Mouse (Mus musculus): ENCODE data around the gene Ptpre.

Gene Ptpre

DNA sequence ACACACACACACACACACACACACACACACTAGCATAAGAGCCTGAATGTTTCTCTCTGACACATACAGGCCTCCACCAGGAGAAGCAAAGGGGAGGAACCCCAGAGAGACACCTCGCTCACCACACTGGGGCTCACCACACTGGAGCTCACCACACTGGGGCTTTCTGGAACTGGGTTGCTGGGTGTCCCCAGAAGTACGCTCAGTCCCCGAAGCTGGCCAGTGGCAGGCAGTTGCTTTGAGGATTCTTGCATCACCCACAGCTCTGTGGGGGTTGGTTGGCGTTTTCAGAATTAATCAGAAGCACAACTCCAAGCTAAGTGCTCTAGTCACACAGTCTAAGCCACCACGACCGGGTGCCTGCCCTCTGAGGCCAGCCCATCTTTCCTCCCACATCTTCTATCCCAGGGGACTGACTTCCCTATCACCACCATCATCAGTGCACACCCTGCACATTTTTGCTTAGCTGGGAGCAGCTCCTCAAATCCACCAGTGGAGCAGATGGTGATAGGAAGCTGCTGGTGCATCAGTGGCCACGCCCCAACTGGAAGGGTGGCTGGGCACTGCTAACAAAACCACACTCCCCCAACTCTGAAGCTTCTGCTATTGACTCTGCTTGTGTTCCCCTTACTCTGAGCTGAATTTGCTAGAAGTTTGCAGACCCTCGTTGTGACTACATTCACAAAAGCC is 51.5 kb downstream of the Ptpre start:
- Histone ChIP-seq H3K36me3 (ENCODE audit: insufficient read depth, low read length) (no peaks in the 10 kb centered on the region), H3K4me3 (replicated peaks; ENCODE audit: low read length) (no peak overlapping the region), H3K4me1 (replicated peaks; ENCODE audit: low read depth, low read length) (peaks cover 15% of the 10 kb centered on the region), H3K9me3 (ENCODE audit: low read length) (no peaks in the 10 kb centered on the region), H3K27me3 (ENCODE audit: insufficient read depth, low read length) (peaks cover 6% of the 10 kb centered on the region; the same call in 1 of the 2 replicates)
- no peak for TF ChIP-seq CTCF (conservative IDR thresholded peaks at IDR 0.05; ENCODE audit: low read length)
- no peak for TF ChIP-seq POU5F1 (IDR thresholded peaks at IDR 0.05; ENCODE audit: borderline replicate concordance, low read length)
- TF ChIP-seq NANOG (IDR thresholded peaks at IDR 0.05; ENCODE audit: borderline replicate concordance, low read length) = no peak

DNA sequence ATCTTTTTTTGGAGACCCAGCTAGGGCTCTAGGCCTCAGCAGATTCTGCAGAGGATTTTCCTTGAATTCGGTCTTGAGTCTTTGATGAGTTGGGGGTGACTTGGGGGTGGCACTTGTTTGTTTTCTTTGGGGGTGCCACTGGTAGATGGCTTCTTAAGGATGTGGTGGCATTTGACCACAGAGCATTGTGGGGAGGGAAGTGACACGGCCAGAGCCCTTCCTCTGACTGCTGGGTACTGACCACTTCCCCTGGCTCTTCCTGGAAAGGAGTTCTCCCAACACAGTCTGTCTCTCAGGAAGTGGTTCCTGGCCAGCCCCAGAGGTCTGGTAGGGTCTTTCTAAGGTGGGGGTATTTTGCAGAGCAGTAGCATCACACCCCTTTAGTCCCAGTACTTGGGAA is 54.2 kb downstream of the Ptpre start:
- no peak for TF ChIP-seq NANOG (IDR thresholded peaks at IDR 0.05; ENCODE audit: borderline replicate concordance, low read length)
- no peak for TF ChIP-seq CTCF (conservative IDR thresholded peaks at IDR 0.05; ENCODE audit: low read length)
- TF ChIP-seq POU5F1 (IDR thresholded peaks at IDR 0.05; ENCODE audit: borderline replicate concordance, low read length) = no peak

DNA sequence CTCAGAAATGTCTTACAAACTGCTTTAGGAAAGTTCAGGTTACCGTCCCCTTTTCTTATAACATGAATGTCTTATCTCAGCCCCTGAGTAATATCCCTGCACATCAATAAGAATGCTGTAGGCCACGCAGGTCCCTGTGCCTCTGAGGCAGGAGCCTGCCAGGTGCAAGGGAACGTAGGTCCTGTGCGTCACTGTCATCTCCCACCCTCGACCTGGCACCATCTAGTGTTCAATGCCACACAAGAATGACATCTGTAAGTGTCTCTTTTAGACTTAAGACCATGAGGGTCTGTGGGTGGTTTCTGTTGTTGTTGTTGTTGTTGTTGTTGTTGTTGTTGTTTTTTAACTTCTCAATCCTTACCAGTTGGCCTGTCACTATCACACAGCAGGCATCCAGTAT is 56.0 kb downstream of the Ptpre start:
- TF ChIP-seq POU5F1 (IDR thresholded peaks at IDR 0.05; ENCODE audit: borderline replicate concordance, low read length) (no peak), NANOG (IDR thresholded peaks at IDR 0.05; ENCODE audit: borderline replicate concordance, low read length) (no peak), CTCF (conservative IDR thresholded peaks at IDR 0.05; ENCODE audit: low read length) (no peak)
- Histone ChIP-seq H3K27me3 (ENCODE audit: insufficient read depth, low read length) (peaks cover 27% of the 10 kb centered on the region), H3K4me1 (replicated peaks; ENCODE audit: low read depth, low read length) (peaks cover 26% of the 10 kb centered on the region), H3K36me3 (ENCODE audit: insufficient read depth, low read length) (no peaks in the 10 kb centered on the region), H3K9me3 (ENCODE audit: low read length) (no peaks in the 10 kb centered on the region), H3K4me3 (replicated peaks; ENCODE audit: low read length) (no peak overlapping the region)

More for the DNA sequence above, 54.2 kb downstream of the Ptpre start:
- H3K9me3 ChIP-seq (ENCODE audit: low read length) = no peaks in the 10 kb centered on the region
- peaks cover 12% of the 10 kb centered on the region for H3K27me3 ChIP-seq (ENCODE audit: insufficient read depth, low read length)
- no peaks in the 10 kb centered on the region for H3K36me3 ChIP-seq (ENCODE audit: insufficient read depth, low read length)
- peaks cover 19% of the 10 kb centered on the region for H3K4me1 ChIP-seq (replicated peaks; ENCODE audit: low read depth, low read length)
- H3K4me3 ChIP-seq (replicated peaks; ENCODE audit: low read length) = no peak overlapping the region

DNA sequence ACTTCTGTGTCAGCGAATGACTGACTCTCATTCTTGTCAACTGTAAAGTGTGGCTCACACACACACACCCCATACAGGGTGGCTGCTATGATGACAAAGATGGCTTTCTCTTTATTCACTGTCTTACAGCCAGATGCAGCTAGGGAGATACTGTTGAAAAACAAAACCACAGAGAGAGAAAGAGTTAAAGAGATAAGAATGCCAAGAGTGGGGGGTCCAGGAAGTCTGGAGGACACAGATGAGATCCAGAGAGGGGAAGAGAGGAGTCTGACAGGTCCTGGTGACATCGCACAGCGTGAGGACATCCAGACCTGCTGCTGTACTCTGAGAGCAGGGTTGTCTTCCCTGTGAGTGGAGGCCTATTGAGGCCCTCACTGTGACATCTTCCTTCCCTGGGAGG is 56.5 kb downstream of the Ptpre start:
- H3K27me3 ChIP-seq (ENCODE audit: insufficient read depth, low read length) = peaks cover 31% of the 10 kb centered on the region
- TF ChIP-seq POU5F1 (IDR thresholded peaks at IDR 0.05; ENCODE audit: borderline replicate concordance, low read length) = no peak
- no peak for TF ChIP-seq CTCF (conservative IDR thresholded peaks at IDR 0.05; ENCODE audit: low read length)
- TF ChIP-seq NANOG (IDR thresholded peaks at IDR 0.05; ENCODE audit: borderline replicate concordance, low read length) = no peak
- H3K4me3 ChIP-seq (replicated peaks; ENCODE audit: low read length) = no peak overlapping the region
- no peaks in the 10 kb centered on the region for H3K9me3 ChIP-seq (ENCODE audit: low read length)
- H3K36me3 ChIP-seq (ENCODE audit: insufficient read depth, low read length) = no peaks in the 10 kb centered on the region
- peaks cover 28% of the 10 kb centered on the region for H3K4me1 ChIP-seq (replicated peaks; ENCODE audit: low read depth, low read length)

DNA sequence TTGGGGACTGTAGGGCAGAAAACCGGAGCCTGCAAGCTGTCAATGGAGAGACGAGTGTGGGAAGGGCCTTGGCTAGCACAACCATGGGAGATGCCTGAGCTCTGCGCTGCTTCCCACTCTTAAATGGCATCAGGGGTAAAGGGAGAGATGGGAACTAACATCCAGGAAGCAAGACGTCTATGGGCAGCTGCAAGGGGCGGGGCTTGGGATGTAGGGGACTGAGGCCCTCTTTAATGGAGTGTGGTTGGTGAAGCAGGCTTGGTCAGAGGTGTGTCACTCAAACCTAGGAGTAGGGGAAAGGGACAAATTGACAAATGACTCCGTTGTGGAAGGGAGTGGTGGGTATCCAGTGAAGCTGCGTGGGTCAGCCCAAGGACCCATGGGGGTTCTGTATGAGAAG is 57.4 kb downstream of the Ptpre start:
- no peak for TF ChIP-seq CTCF (conservative IDR thresholded peaks at IDR 0.05; ENCODE audit: low read length)
- no peak for TF ChIP-seq POU5F1 (IDR thresholded peaks at IDR 0.05; ENCODE audit: borderline replicate concordance, low read length)
- TF ChIP-seq NANOG (IDR thresholded peaks at IDR 0.05; ENCODE audit: borderline replicate concordance, low read length) = no peak
- Histone ChIP-seq H3K9me3 (ENCODE audit: low read length) (no peaks in the 10 kb centered on the region), H3K4me3 (replicated peaks; ENCODE audit: low read length) (no peak overlapping the region), H3K36me3 (ENCODE audit: insufficient read depth, low read length) (no peaks in the 10 kb centered on the region), H3K4me1 (replicated peaks; ENCODE audit: low read depth, low read length) (peaks cover 28% of the 10 kb centered on the region), H3K27me3 (ENCODE audit: insufficient read depth, low read length) (peaks cover 31% of the 10 kb centered on the region)

DNA sequence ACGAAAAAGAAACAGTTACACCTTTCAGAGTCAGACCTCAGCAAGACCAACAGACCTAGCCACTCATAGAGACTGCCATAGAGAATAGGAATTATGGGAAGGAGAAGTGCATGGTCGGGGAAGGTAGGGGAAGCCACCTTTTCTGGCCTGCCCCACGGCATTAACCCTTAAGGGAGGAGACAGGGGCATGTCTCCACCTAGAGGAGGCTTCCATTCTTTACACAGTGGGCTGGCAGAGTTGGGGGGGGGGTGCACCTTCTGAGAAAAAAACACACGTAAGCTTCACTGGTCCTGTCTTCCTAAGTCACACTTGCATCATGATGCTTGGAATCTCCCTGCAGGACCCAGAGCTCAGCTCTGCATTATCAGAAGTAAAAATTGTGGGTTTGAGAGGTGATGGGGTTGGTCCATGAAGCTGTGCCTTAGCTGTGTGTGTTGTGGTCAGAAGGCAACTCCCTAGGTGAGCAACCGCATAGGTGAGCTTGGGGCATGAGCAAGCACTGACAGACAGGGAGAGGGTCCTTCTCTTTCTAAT is 58.4 kb downstream of the Ptpre start:
- H3K4me1 ChIP-seq (replicated peaks; ENCODE audit: low read depth, low read length) = peaks cover 28% of the 10 kb centered on the region
- H3K9me3 ChIP-seq (ENCODE audit: low read length) = no peaks in the 10 kb centered on the region
- peaks cover 31% of the 10 kb centered on the region for H3K27me3 ChIP-seq (ENCODE audit: insufficient read depth, low read length)
- no peak overlapping the region for H3K4me3 ChIP-seq (replicated peaks; ENCODE audit: low read length)
- TF ChIP-seq CTCF (conservative IDR thresholded peaks at IDR 0.05; ENCODE audit: low read length) = no peak
- TF ChIP-seq POU5F1 (IDR thresholded peaks at IDR 0.05; ENCODE audit: borderline replicate concordance, low read length) = no peak
- TF ChIP-seq NANOG (IDR thresholded peaks at IDR 0.05; ENCODE audit: borderline replicate concordance, low read length) = no peak
- no peaks in the 10 kb centered on the region for H3K36me3 ChIP-seq (ENCODE audit: insufficient read depth, low read length)

DNA sequence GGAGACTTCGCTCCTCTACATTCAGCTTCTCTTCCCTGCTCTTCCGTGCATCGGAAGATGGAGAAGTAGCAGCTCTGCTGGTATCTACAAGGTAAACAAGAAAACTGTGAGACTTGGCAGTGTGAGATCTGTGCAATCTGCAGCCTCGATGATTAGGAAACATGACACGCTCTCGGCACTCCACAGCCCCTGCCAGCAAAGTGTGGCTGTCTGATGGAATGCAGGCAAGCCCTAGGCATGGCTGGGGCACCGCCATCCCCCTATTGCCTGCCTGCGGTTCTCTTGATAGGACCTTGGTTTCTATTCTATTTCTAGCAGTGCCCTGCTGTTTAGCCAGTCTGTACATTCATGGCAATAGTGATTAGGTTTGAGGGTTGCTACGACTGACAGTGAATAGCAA is 59.7 kb downstream of the Ptpre start:
- H3K36me3 ChIP-seq (ENCODE audit: insufficient read depth, low read length) = no peaks in the 10 kb centered on the region
- H3K27me3 ChIP-seq (ENCODE audit: insufficient read depth, low read length) = peaks cover 31% of the 10 kb centered on the region
- H3K4me1 ChIP-seq (replicated peaks; ENCODE audit: low read depth, low read length) = peaks cover 28% of the 10 kb centered on the region
- no peaks in the 10 kb centered on the region for H3K9me3 ChIP-seq (ENCODE audit: low read length)
- 0 out of 2 replicates have a peak overlapping the region, but pooled peaks have one; percentile 17 for H3K4me3 ChIP-seq (replicated peaks; ENCODE audit: low read length)
- TF ChIP-seq CTCF (conservative IDR thresholded peaks at IDR 0.05; ENCODE audit: low read length) (no peak), NANOG (IDR thresholded peaks at IDR 0.05; ENCODE audit: borderline replicate concordance, low read length) (no peak), POU5F1 (IDR thresholded peaks at IDR 0.05; ENCODE audit: borderline replicate concordance, low read length) (no peak)

DNA sequence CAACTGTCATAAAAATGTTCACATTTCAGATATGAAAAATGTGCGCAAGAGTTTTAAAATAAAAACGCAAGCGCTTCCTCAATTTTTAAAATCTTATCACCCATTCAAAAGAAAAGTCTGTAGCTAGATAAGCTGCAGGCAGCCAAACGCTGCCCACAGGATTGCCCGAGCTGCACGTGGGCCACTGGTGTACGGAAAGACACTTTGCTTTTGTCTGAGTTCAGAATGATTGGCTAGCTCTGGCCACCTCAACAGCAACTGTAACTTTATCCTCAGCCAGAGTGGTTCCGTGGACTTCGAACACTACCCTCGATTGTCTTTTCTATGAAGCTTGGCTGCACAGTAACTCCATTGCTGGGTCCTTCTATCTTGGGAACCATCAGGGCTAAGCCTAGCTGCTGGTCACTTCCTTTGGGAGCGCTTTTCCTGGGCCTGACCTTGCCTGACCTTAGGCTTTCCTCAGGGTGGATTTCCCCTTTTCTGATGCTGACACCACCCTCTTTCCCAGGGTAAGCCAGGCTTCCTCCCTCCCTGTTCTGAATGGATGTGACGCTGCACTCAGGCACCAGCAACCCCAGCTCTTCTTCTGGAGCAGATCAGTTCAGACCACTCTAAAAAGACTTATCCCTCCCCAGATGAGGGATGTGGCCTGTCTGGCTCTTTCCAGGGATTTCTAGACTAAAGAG is 60.5 kb downstream of the Ptpre start:
- Histone ChIP-seq H3K27me3 (ENCODE audit: insufficient read depth, low read length) (peaks cover 25% of the 10 kb centered on the region), H3K4me1 (replicated peaks; ENCODE audit: low read depth, low read length) (peaks cover 30% of the 10 kb centered on the region), H3K4me3 (replicated peaks; ENCODE audit: low read length) (no peak overlapping the region), H3K9me3 (ENCODE audit: low read length) (no peaks in the 10 kb centered on the region), H3K36me3 (ENCODE audit: insufficient read depth, low read length) (no peaks in the 10 kb centered on the region)
- TF ChIP-seq NANOG (IDR thresholded peaks at IDR 0.05; ENCODE audit: borderline replicate concordance, low read length) (no peak), POU5F1 (IDR thresholded peaks at IDR 0.05; ENCODE audit: borderline replicate concordance, low read length) (no peak), CTCF (conservative IDR thresholded peaks at IDR 0.05; ENCODE audit: low read length) (no peak)

All from E14TG2a.4 (cell line).